8 mouse cellular contexts compared by ENCODE assay signal in the genomic region with DNA sequence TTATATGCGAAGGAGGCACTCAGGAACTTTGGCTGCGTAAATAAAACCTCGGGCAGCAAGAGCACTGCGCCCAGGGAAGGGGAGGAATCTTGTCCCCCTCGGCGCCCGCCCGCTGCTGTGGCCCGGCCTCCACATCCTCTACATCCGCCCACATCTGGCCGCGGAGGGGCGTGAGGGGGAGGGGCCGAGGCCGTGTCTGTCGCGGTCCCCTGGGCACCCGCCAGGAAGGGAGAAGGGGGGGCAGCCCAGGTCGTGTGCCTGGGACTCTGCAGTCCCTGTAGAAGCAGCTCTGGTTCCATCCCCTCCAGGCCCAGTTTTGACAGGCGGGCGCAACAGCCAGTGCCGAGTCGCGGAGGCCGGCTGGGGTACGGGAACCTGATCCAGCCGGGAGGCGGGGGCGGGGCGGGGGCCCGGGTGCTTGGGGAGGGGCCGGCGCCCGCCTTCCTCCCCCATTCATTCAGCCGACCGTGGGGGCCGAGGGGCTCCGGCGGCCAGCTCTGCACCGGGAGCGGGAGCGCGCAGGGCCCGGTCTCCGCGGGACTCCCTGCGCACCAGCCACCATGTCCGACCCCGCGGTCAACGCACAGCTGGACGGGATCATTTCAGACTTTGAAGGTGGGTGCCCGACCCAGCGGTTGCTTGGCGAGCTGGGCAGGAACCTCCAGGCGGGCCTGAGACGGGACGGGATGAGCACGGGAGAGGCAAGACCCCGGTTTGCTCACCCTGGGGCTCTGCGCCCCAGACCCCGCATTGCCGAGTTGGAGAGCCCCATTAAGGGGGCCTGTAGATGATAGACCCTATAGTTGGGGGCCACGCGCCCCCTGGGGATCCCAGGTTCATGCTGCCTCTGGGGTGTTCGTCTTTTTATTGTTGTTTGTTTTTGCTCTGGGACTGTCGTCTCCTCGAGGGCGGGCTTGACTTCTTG.
DNase-seq lines count a peak whose midpoint lies in the region; ATAC-seq and TF ChIP-seq lines count a peak whose summit lies in the region.

No protein-coding gene starts in this region.

- WGBS in embryonic facial prominence, embryonic 15.5 days, result under 1% methylated on average over 69 of the region's 69 CpGs
- under 1% methylated on average over 61 of the region's 69 CpGs for WGBS in heart, embryonic 14.5 days
- WGBS in kidney, embryonic 16.5 days, result under 1% methylated on average over 63 of the region's 69 CpGs
- under 1% methylated on average over 58 of the region's 69 CpGs for WGBS in liver, embryonic 16.5 days (ENCODE audit: insufficient replicate concordance)
- under 1% methylated on average over 68 of the region's 69 CpGs for WGBS in neural tube, embryonic 12.5 days
- 2% methylated on average over 66 of the region's 69 CpGs for WGBS in stomach, postnatal 0 days

- no peaks in the 10 kb centered on the region for H3K9me3 ChIP-seq in embryonic facial prominence, embryonic 15.5 days (replicated peaks)
- no peaks in the 10 kb centered on the region for H3K9me3 ChIP-seq in heart, embryonic 14.5 days (ENCODE audit: control insufficient read depth, low read length)
- H3K9me3 ChIP-seq in kidney, embryonic 16.5 days (ENCODE audit: low read length), result no peaks in the 10 kb centered on the region
- no peaks in the 10 kb centered on the region for H3K9me3 ChIP-seq in liver, embryonic 16.5 days (replicated peaks; ENCODE audit: control insufficient read depth, low read length)
- H3K9me3 ChIP-seq in neural tube, embryonic 12.5 days, result no peaks in the 10 kb centered on the region
- no peaks in the 10 kb centered on the region for H3K9me3 ChIP-seq in stomach, postnatal 0 days (ENCODE audit: control insufficient read depth, low read length)

- no peaks in the 10 kb centered on the region for H3K27me3 ChIP-seq in embryonic facial prominence, embryonic 15.5 days
- peaks cover 20% of the 10 kb centered on the region for H3K27me3 ChIP-seq in heart, embryonic 14.5 days (ENCODE audit: control insufficient read depth, insufficient read depth, low read length)
- no peaks in the 10 kb centered on the region for H3K27me3 ChIP-seq in kidney, embryonic 16.5 days (ENCODE audit: insufficient read depth, low read length)
- peaks cover 23% of the 10 kb centered on the region for H3K27me3 ChIP-seq in liver, embryonic 16.5 days (ENCODE audit: control insufficient read depth, insufficient read depth, low read depth, low read length)
- no peaks in the 10 kb centered on the region for H3K27me3 ChIP-seq in neural tube, embryonic 12.5 days (replicated peaks)
- H3K27me3 ChIP-seq in stomach, postnatal 0 days (ENCODE audit: control insufficient read depth, insufficient read depth, low read length), result no peaks in the 10 kb centered on the region

- ATAC-seq in embryonic facial prominence, embryonic 15.5 days (ENCODE audit: insufficient number of reproducible peaks, low FRiP score, low TSS enrichment, low read depth), result peak; percentile 89
- ATAC-seq in heart, embryonic 14.5 days (ENCODE audit: insufficient number of reproducible peaks, insufficient read depth, low FRiP score, low read depth), result peak; percentile 86
- peak; percentile 93 for ATAC-seq in kidney, embryonic 16.5 days (ENCODE audit: low FRiP score, low TSS enrichment)
- peak; percentile 75 for ATAC-seq in liver, embryonic 16.5 days (ENCODE audit: low read depth)
- peak; percentile 57 for ATAC-seq in neural tube, embryonic 12.5 days (ENCODE audit: low FRiP score, low read depth)
- peak; percentile 74 for ATAC-seq in stomach, postnatal 0 days (ENCODE audit: low FRiP score, low TSS enrichment)

- peaks cover 82% of the 10 kb centered on the region for H3K4me1 ChIP-seq in embryonic facial prominence, embryonic 15.5 days
- H3K4me1 ChIP-seq in heart, embryonic 14.5 days (ENCODE audit: control insufficient read depth in 2 of 2, insufficient read depth in 2 of 2, low read length in 2 of 2), result peaks cover 37 to 67% of the 10 kb centered on the region in 2 experiments
- H3K4me1 ChIP-seq in kidney, embryonic 16.5 days (ENCODE audit: insufficient read depth, low read length), result peaks cover 58% of the 10 kb centered on the region
- peaks cover 8% of the 10 kb centered on the region for H3K4me1 ChIP-seq in liver, embryonic 16.5 days (ENCODE audit: control insufficient read depth, low read depth, low read length)
- H3K4me1 ChIP-seq in neural tube, embryonic 12.5 days, result peaks cover 69% of the 10 kb centered on the region
- H3K4me1 ChIP-seq in stomach, postnatal 0 days (replicated peaks; ENCODE audit: control insufficient read depth, insufficient read depth), result peaks cover 16% of the 10 kb centered on the region

- H3K4me2 ChIP-seq in embryonic facial prominence, embryonic 15.5 days (replicated peaks), result peak overlapping the region; percentile 88
- peak overlapping the region; percentile 93 for H3K4me2 ChIP-seq in heart, embryonic 14.5 days (ENCODE audit: low read length)
- peak overlapping the region; percentile 90 for H3K4me2 ChIP-seq in kidney, embryonic 16.5 days (replicated peaks; ENCODE audit: low read depth, low read length)
- H3K4me2 ChIP-seq in liver, embryonic 16.5 days (ENCODE audit: low read depth, low read length), result peak overlapping the region; percentile 64
- H3K4me2 ChIP-seq in neural tube, embryonic 12.5 days (replicated peaks), result peak overlapping the region; percentile 89
- peak overlapping the region; percentile 65 for H3K4me2 ChIP-seq in stomach, postnatal 0 days (replicated peaks; ENCODE audit: low read depth)

- TF ChIP-seq CTCF in stomach, postnatal 0 days (IDR thresholded peaks at IDR 0.05; ENCODE audit: low read depth), result no peak

- peak overlapping the region; percentile 65 for H3K9ac ChIP-seq in embryonic facial prominence, embryonic 15.5 days
- peak overlapping the region; percentile 85 for H3K9ac ChIP-seq in heart, embryonic 14.5 days (ENCODE audit: low read length)
- peak overlapping the region; percentile 89 for H3K9ac ChIP-seq in kidney, embryonic 16.5 days (replicated peaks; ENCODE audit: low read length)
- peak overlapping the region; percentile 31; the same call in 1 of the 2 replicates for H3K9ac ChIP-seq in liver, embryonic 16.5 days (ENCODE audit: low read depth, low read length)
- H3K9ac ChIP-seq in neural tube, embryonic 12.5 days, result peak overlapping the region; percentile 73
- H3K9ac ChIP-seq in stomach, postnatal 0 days (ENCODE audit: low read length), result peak overlapping the region; percentile 67

- no peak for TF ChIP-seq EP300 in stomach, postnatal 0 days (optimal IDR thresholded peaks at IDR 0.05)

- peak overlapping the region; percentile 81 for H3K4me3 ChIP-seq in embryonic facial prominence, embryonic 15.5 days (replicated peaks)
- peak overlapping the region; percentile 68 to 82 for H3K4me3 ChIP-seq in heart, embryonic 14.5 days (ENCODE audit: control insufficient read depth in 1 of 2, insufficient read depth in 1 of 2, low read depth in 1 of 2, low read length in 2 of 2)
- peak overlapping the region; percentile 84 for H3K4me3 ChIP-seq in kidney, embryonic 16.5 days (ENCODE audit: low read length)
- peak overlapping the region; percentile 58 for H3K4me3 ChIP-seq in liver, embryonic 16.5 days (ENCODE audit: low read depth, low read length)
- peak overlapping the region; percentile 62 for H3K4me3 ChIP-seq in neural tube, embryonic 12.5 days
- peak overlapping the region; percentile 67 for H3K4me3 ChIP-seq in stomach, postnatal 0 days (ENCODE audit: low read depth, low read length)

- DNase-seq in cerebellum, postnatal 10 days, result peak; percentile 66 to 75
- no peak for DNase-seq in cerebellum, adult 9-11 months
- peak; percentile 70 for DNase-seq in stomach, postnatal 0 days (ENCODE audit: low spot score)

- no peaks in the 10 kb centered on the region for H3K36me3 ChIP-seq in embryonic facial prominence, embryonic 15.5 days
- no peaks in the 10 kb centered on the region for H3K36me3 ChIP-seq in heart, embryonic 14.5 days (ENCODE audit: control insufficient read depth, insufficient read depth, low read length)
- no peaks in the 10 kb centered on the region for H3K36me3 ChIP-seq in kidney, embryonic 16.5 days (ENCODE audit: insufficient read depth, low read length)
- H3K36me3 ChIP-seq in liver, embryonic 16.5 days (ENCODE audit: control insufficient read depth, insufficient read depth), result no peaks in the 10 kb centered on the region
- H3K36me3 ChIP-seq in neural tube, embryonic 12.5 days, result no peaks in the 10 kb centered on the region
- H3K36me3 ChIP-seq in stomach, postnatal 0 days (ENCODE audit: control insufficient read depth, insufficient read depth, low read length), result no peaks in the 10 kb centered on the region

- H3K27ac ChIP-seq in embryonic facial prominence, embryonic 15.5 days (replicated peaks), result peak overlapping the region; percentile 93
- H3K27ac ChIP-seq in heart, embryonic 14.5 days (replicated peaks in 1 of 2; ENCODE audit: control insufficient read depth in 1 of 2, insufficient read depth in 1 of 2, low read depth in 2 of 2, low read length in 2 of 2), result peak overlapping the region; percentile 80 to 87
- peak overlapping the region; percentile 97 for H3K27ac ChIP-seq in kidney, embryonic 16.5 days (ENCODE audit: low read length)
- peak overlapping the region; percentile 59; the same call in 1 of the 2 replicates for H3K27ac ChIP-seq in liver, embryonic 16.5 days (ENCODE audit: low read length)
- peak overlapping the region; percentile 46 for H3K27ac ChIP-seq in neural tube, embryonic 12.5 days
- peak overlapping the region; percentile 87 for H3K27ac ChIP-seq in stomach, postnatal 0 days (replicated peaks)

Comparison
In these comparisons a context has a peak if more than half of its experiments do, and no peak if none do; other contexts are left out.
1. H3K27ac ChIP-seq: peak in every context shown above with its lines; median percentile 97 in kidney, embryonic 16.5 days; 93 in embryonic facial prominence, embryonic 15.5 days; 87 in stomach, postnatal 0 days; 84 in heart, embryonic 14.5 days; 59 in liver, embryonic 16.5 days; 46 in neural tube, embryonic 12.5 days.
2. H3K9ac ChIP-seq: peak in every context shown above with its lines; median percentile 89 in kidney, embryonic 16.5 days; 85 in heart, embryonic 14.5 days; 73 in neural tube, embryonic 12.5 days; 67 in stomach, postnatal 0 days; 65 in embryonic facial prominence, embryonic 15.5 days; 31 in liver, embryonic 16.5 days.